Mouse (Mus musculus) adrenal gland, postnatal 25 days (tissue): ENCODE results near the gene Gli2. TPM values are rescaled to one million over a fixed set of nuclear protein-coding genes. Genes with fewer than 3 reads are reported as not detected.
A peak's percentile ranks its signal among the peaks of the same experiment; 100 is the strongest.

ENCODE experiments used
- DNase-seq: peaks from one replicate; pipeline ENCODE4 v3.0.0; 2021; ENCODE audit warnings: mixed read lengths
- total RNA-seq: library from RNA; stranded (reverse); gene quantifications from 2 replicates; pipeline ENCODE4 v1.2.3, GENCODE M21; 2021

Gli2 gene
- total RNA-seq, 1 experiment from 2014 or later = 0.79 TPM

- no peak for DNase-seq
These were observed 58.8 kb downstream of the Gli2 start for GRCm38 (mm10) chr1:118994482-118995105.

- DNase-seq = no peak
These were observed 59.6 kb downstream of the Gli2 start for GRCm38 (mm10) chr1:118993775-118994174.

DNA sequence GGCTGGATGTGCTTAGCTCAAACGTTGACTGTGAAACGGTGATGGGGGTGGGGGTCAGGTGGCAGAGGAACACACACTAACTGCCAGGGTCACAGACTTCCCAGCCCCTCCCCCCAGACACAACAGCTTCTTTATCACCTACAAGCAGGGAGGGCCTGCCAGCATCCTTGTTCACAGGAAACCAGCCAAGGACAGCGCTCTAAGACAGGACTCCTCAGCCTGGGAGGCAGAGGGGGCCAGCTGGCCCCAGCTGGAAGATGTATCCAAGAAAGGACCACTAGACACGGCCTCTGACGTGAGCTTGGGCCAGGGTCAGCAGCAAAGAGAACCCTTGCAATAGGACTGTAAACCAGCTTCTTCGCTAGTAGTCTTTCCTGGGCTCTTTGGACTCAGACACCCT is 65.1 kb downstream of the Gli2 start:
- no peak for DNase-seq

DNA sequence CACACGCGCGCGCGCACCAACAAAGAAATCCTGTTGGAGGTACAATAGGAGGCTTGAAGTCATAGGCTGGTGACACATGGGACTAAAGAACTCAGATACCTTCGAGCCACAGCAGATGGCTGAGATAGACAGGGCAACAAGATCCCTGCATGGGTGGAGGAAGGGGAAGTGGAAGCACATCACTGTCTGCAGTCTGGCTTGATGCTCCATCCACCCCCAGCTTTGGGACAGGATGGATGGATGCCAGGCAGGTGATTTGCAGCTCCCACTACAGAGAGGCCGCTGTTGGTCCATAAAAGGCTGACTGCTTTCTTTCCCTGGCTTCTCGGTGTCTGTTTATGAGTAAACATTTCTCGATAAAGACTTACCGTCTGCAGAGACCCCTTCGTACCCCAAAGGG is 65.9 kb downstream of the Gli2 start:
- DNase-seq = no peak

DNA sequence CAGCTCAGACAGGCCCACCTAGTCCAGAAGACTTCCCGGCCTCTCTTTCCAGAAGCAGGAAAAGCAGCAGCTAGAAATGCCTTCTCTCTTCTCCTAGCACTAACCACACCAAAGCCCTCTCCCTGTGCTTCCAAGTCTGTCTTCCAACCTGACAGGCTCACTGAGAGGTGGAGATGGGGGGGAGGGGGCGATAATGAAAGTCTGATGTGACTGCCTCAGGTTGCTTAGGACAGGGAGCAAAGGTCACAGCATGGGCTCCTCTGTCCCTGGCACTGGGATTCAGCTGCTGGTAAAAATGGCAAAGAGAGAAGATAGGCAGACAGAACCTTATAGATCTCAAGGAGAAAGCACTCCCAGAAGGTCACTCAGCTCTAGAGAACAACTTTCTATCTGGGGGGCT is 70.0 kb downstream of the Gli2 start:
- no peak for DNase-seq

DNA sequence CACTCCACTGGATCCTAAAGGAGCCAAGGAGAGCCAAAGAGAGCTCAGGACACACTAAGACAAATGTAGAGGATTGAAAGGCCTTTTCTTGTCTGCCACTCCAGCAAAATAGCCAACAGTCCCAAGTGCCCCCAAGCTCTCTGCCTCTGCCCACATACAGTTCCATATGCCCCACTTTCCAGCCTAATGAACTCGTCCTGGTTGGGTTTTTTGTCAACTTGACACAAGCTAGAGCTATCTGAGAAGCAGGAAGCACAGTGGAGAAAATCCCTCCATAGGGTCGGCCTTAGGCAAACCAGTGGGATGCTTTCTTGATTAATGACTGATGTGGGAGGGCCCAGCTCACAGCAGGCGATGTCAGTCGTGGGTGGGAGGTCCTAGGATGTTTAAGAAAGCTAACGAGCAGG is 70.6 kb downstream of the Gli2 start:
- no peak for DNase-seq

GRCm38 (mm10) chr1:118981943-118982804 is 71.2 kb downstream of the Gli2 start:
- DNase-seq = peak; percentile 10

DNA sequence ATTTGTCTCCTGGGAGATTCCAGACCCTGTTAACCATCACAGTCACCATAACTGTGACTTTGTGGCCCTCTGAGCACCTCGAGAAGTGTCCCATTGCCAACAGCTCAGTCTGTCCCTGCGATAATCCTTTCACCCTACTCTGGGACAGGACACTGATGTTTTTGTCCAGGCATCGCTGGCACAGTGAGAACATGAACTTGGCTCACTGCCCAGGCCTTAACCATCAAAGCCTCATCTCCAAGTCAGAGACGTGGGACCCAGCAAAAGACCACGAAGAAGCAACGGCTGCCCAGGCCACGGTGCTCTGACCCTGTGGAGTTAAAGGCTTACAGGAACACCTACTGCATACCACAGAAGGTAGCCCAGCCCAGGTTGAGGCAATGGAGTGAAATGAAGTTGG is 72.8 kb downstream of the Gli2 start:
- DNase-seq = peak; percentile 56

DNA sequence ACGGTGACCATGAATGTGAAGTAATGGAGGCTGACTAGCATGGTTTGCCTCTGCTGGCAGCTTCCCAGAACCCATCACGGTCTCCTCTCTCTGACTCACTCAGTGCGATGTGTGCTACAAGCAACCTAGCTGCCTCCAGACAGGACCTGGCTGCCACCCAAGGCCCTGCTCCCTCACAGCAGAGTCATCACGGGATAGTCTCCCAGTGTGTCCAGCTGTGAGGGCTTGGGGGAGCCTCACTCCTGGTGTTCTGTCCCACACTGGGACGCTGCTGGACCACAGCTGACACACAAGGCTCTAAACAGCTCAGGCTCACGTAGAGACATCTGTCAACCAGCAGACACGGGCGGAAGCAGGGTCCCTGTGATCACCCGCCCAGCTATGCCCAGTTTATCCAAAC is 76.8 kb downstream of the Gli2 start:
- peak; percentile 95 for DNase-seq

DNA sequence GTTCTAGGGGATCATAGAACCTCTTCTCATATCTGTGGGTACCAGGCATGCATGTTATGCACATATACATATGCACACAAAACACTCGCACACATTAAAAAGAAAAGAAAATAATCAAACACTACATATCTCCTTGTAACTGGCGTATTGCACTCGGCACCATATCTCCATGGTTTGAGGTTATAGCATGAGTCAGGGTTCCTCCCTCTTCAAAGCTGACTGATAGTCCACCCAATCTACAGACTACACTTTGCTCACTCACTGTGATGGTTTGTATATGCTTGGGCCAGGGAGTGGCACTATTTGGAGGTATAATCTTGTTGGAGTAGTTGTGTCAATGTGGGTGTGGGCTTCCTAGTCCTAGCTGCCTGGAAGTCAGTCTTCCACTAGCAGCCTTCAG is 78.0 kb downstream of the Gli2 start:
- DNase-seq = no peak

DNA sequence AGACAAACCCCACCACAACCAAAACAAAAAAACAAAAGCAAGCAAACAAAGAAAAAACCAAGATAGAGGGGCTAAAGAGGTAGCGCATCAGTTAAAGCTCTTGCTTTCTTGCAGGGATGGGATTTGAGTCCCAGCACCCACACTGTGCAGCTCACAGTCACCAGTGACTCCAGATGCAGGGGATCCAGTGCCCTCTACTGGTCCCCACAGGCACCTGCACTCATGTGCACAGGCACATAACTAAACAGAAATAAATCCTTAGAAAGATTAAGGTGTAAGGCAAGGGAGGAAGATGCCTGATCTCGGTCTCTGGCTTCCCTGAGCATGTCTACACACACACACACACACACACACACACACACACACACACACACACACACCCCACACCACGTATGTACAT is 83.4 kb downstream of the Gli2 start:
- no peak for DNase-seq

DNA sequence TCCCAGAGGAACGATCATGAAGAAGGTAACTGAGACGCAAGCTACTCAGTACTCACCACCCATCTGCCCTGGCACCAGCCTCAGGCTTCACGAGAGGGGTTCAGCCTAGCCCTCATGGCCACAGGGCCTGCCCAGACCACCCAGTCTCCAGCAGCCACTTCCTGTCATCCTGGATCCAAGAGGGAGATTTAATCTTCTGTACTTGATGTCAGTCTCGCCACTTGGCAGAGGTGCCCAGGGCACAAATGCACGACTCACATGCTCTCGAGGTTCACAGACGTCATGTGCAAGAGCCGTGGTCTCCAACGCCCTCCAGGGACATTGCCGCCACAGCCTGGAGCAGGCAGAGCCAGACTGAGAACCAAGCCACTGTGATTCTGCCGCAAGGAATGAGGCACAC is 84.0 kb downstream of the Gli2 start:
- no peak for DNase-seq

DNA sequence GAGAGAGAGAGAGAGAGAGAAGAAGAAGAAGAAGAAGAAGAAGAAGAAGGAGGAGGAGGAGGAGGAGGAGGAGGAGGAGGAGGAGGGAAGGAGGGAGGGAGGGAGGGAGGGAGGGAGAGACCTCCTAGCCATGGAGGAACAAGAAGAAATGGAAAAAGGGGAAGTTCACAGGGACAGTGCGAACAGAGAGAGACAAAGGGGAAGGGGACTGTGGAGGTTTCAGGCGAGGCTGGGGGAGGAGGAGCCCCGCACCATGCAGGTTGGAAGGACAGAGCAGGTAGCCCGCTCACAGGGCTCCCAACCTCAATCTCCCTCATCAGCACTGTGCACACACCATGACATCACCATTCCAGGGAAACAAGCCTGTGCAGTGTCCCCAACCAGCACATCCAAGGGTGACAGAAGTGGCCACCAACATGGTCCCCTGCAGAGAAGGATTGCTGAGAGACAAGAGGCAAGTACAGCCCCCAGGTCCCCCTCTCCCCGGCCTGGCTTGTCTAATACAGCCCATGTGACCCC is 84.7 kb downstream of the Gli2 start:
- DNase-seq = no peak

DNA sequence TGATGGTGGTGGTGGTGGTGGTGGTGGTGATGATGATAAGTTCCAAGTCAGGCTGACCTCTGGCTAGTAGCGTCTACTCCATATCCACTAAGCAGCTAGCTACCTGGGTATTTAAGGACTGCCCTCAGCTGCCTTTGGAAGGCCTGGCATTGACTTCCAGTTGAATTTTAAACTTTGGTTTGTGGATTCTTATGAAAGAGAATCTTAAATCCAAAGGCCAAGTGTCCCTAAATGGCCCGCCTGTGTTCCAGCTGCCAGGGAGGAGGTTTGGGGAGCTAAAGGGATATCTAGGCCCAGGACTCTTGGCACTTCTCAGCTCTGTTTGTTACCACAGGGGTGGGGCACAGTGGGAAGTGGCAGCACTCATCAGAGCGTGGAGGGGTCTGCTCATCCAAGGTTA is 85.4 kb downstream of the Gli2 start:
- no peak for DNase-seq

- DNase-seq = no peak
These were observed 86.1 kb downstream of the Gli2 start for GRCm38 (mm10) chr1:118967281-118967680.

- no peak for DNase-seq
These were observed 94.8 kb downstream of the Gli2 start for GRCm38 (mm10) chr1:118958644-118959043.

DNA sequence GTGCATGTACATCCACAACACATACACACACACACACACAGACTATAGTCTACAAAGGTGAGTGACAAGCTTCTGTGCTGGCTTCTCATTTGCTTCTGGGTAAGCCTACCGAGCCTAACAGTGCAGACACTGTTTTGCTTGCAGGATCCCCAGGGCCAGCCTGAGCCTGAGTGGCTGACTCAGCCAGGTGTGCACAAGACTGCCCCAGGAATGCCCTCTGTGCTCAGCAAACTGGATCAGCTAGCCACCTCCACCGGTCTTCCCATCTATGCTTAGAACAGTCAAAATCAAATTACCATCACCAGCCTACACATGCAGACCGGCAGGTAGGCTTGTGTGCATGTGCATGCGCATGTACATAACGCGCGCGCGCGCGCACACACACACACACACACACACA is 97.6 kb downstream of the Gli2 start:
- no peak for DNase-seq

- no peak for DNase-seq
These were observed 98.8 kb downstream of the Gli2 start for GRCm38 (mm10) chr1:118954434-118955301.

DNA sequence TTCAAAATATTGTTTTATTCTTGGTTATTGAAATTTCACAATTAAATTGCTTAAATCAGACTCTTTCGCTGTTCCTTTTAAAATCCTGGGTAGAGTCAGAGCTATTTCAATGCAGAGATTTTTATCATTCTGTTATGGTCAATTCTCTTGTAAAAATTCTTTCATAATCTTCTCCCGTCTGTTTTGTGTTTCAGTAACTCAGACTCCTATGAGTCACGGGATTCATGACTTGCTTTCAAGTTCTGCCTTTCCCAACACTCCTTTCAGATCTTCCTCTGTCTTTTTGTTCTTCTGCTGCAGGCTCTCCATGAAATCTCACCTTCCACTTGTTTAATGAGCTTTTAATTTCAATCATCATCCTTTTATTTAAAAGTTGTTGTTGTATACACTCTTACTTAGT is 100.4 kb downstream of the Gli2 start:
- DNase-seq = no peak

GRCm38 (mm10) chr1:118952318-118952717 is 101.1 kb downstream of the Gli2 start:
- no peak for DNase-seq

DNA sequence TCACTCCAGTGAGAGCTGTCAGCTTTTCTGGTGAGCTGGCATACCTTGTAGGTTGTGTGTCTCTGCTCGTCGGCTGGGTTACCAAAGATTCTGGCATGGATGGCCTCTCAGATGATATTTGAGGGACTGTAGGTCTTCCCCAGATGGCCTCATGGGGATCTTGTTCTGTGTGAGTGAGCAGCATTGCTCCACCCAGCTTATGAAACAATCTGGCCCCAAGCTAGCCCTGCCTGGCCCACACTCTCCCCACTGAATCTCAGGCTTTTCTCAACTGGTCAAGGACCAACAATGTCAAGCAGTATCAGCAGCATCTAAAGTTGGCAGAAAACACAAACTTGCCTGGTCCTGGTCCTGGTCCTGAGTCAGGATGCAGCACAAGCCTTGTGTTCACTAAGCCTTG is 105.0 kb downstream of the Gli2 start:
- no peak for DNase-seq

GRCm38 (mm10) chr1:118947221-118947620 is 106.2 kb downstream of the Gli2 start:
- DNase-seq = no peak

DNA sequence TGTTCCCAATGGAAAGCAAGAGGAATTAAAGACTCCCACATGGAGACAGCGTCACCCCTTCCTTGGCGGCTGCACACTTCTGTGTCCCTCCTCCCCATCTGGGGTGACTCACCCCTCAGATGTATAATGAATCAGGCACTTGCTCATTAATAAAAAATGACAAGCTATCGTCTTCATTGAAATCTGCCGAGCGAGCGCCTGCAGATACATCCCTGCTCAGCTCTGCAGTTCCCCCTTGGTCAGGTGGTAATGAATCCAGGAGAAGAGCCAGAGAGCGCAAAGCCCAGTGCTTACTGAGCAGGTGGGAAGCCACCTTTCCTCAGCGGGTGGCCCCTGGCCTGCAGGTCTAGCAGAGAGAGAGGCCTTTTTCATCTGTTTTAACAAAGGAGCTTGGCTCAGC is 112.1 kb downstream of the Gli2 start:
- peak; percentile 41 for DNase-seq
